Mouse (Mus musculus): ENCODE results near the gene Dnm2. TPM values are rescaled to one million over a fixed set of nuclear protein-coding genes. Genes with fewer than 3 reads are reported as not detected.
"Not testable (repeated sequence)": the region's sequence is repeated elsewhere in the genome, so short reads cannot be mapped to it uniquely, and the experiment has no call there.

Dnm2 gene
- polyA plus RNA-seq, 1 experiment from 2014 or later: 76.0 TPM

DNA sequence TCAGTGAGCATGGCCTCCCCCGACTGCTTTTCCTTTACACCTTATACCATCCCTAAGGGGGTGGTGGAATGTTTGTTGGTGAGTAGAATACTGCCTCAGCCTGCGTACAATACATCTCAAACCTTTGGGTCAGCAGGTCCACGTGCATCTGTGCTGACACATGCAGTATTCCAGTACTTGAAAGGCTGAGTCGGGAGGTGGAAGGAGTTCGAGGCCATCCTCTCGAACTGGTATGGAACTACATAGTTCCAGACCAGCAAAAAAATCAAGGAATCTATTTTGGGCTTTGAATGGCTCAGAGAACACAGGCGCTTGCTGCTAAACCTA, 85.9 kb downstream of the Dnm2 start:
- ATAC-seq (ENCODE audit: low FRiP score, low TSS enrichment) (no peak), DNase-seq (ENCODE audit: low spot score) (no peak)
- H3K4me1 ChIP-seq (replicated peaks; ENCODE audit: control insufficient read depth, insufficient read depth): 0 out of 2 replicates have a peak, but pooled peaks cover 3% of the 10 kb centered on the region
- H3K9ac ChIP-seq (ENCODE audit: low read length): peak overlapping the region; percentile 38; the same call in 1 of the 2 replicates
- no peaks in the 10 kb centered on the region for H3K27me3 ChIP-seq (ENCODE audit: control insufficient read depth, insufficient read depth, low read length)
- TF ChIP-seq CTCF (IDR thresholded peaks at IDR 0.05; ENCODE audit: low read depth) (no peak), EP300 (optimal IDR thresholded peaks at IDR 0.05) (no peak)
- H3K36me3 ChIP-seq (ENCODE audit: control insufficient read depth, insufficient read depth, low read length): peaks cover 14% of the 10 kb centered on the region; the same call in 1 of the 2 replicates
- peak overlapping the region; percentile 91 for H3K27ac ChIP-seq (replicated peaks)
- H3K4me2 ChIP-seq (replicated peaks; ENCODE audit: low read depth): peak overlapping the region; percentile 60
- H3K9me3 ChIP-seq (ENCODE audit: control insufficient read depth, low read length): no peaks in the 10 kb centered on the region
- WGBS: 2% methylated on average over 7 of the region's 7 CpGs
- peak overlapping the region; percentile 67 for H3K4me3 ChIP-seq (ENCODE audit: low read depth, low read length)

DNA sequence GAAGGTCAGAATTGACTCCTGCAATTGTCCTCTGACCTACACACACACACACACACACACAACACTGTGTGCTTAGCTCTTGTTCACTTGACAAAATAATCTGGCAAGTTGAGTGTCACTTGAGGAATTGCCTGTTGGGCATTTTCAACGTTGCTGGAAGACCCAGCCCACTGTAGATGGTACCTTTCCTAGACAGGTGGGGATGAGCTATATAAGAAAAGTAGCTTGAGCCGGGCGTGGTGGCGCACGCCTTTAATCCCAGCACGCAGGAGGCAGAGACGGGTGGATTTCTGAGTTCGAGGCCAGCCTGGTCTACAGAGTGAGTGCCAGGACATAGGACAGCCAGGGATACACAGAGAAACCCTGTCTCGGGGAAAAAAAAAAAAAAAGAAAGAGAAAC, 86.3 kb downstream of the Dnm2 start:
- Histone ChIP-seq H3K9ac (ENCODE audit: low read length) (0 out of 2 replicates have a peak overlapping the region, but pooled peaks have one; percentile 38), H3K4me2 (replicated peaks; ENCODE audit: low read depth) (peak overlapping the region; percentile 60), H3K4me1 (replicated peaks; ENCODE audit: control insufficient read depth, insufficient read depth) (0 out of 2 replicates have a peak, but pooled peaks cover 3% of the 10 kb centered on the region), H3K9me3 (ENCODE audit: control insufficient read depth, low read length) (no peaks in the 10 kb centered on the region), H3K36me3 (ENCODE audit: control insufficient read depth, insufficient read depth, low read length) (peaks cover 14% of the 10 kb centered on the region; the same call in 1 of the 2 replicates), H3K4me3 (ENCODE audit: low read depth, low read length) (no peak overlapping the region), H3K27me3 (ENCODE audit: control insufficient read depth, insufficient read depth, low read length) (no peaks in the 10 kb centered on the region), H3K27ac (replicated peaks) (peak overlapping the region; percentile 91; the same call in 1 of the 2 replicates)
- ATAC-seq (ENCODE audit: low FRiP score, low TSS enrichment): no peak
- no peak for DNase-seq (ENCODE audit: low spot score)
- 72% methylated on average over 9 of the region's 9 CpGs for WGBS
- no peak for TF ChIP-seq EP300 (optimal IDR thresholded peaks at IDR 0.05)
- TF ChIP-seq CTCF (IDR thresholded peaks at IDR 0.05; ENCODE audit: low read depth): no peak

DNA sequence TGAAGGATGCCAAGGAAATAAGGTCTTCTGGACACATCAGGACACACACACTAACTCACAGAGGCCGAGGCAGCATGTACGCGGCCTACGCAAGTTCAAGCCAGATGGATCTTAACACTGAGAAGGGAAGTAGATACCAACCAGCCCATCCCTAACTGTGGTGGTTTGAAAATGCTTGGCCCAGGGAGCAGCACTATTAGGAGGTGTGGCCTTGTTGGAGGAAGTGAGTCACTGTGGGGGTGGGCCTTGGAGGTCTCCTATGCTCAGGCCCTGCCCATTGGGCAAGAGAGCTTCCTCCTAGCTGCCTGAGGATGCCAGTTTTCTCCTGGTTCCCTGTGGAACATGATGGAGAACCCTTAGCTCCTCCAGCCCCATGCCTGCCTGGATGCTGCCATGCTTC, 88.8 kb downstream of the Dnm2 start:
- Histone ChIP-seq H3K27ac (replicated peaks) (no peak overlapping the region), H3K27me3 (ENCODE audit: control insufficient read depth, insufficient read depth, low read length) (no peaks in the 10 kb centered on the region), H3K36me3 (ENCODE audit: control insufficient read depth, insufficient read depth, low read length) (peaks cover under 1% of the 10 kb centered on the region; the same call in 1 of the 2 replicates), H3K4me3 (ENCODE audit: low read depth, low read length) (no peak overlapping the region), H3K4me1 (replicated peaks; ENCODE audit: control insufficient read depth, insufficient read depth) (0 out of 2 replicates have a peak, but pooled peaks cover 3% of the 10 kb centered on the region), H3K9me3 (ENCODE audit: control insufficient read depth, low read length) (no peaks in the 10 kb centered on the region), H3K9ac (ENCODE audit: low read length) (no peak overlapping the region), H3K4me2 (replicated peaks; ENCODE audit: low read depth) (no peak overlapping the region)
- ATAC-seq (ENCODE audit: low FRiP score, low TSS enrichment) (no peak), DNase-seq (ENCODE audit: low spot score) (no peak)
- 100% methylated on average over 4 of the region's 4 CpGs for WGBS
- no peak for TF ChIP-seq EP300 (optimal IDR thresholded peaks at IDR 0.05)
- TF ChIP-seq CTCF (IDR thresholded peaks at IDR 0.05; ENCODE audit: low read depth): no peak

DNA sequence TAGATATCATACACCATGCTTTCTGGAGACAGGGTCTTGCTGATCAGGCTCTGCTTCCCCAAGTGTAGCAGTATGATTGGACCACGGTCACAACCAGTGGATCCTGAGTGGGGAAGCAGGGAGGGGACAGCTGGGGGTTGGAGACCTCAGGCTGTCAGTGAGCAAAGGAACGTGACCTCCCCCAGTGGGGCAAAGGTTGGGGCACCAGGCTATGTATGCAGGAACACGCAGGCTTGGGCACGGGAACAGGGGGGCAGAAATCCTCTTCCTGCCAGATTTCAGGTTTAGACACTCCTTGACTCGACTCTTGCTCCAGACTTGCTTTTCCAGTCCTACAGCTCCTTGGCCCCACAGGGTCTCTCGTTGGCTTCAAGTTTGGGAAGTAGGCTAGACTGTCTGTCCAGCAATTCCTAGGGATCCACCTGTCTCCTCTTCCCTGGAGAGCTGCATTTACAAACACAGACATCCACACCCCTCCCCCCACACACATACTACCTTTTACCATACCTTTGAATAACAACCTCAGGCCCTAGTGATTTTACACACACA, 93.3 kb downstream of the Dnm2 start:
- no peak for ATAC-seq (ENCODE audit: low FRiP score, low TSS enrichment)
- Histone ChIP-seq H3K9ac (ENCODE audit: low read length) (no peak overlapping the region), H3K4me1 (replicated peaks; ENCODE audit: control insufficient read depth, insufficient read depth) (no peaks in the 10 kb centered on the region), H3K27me3 (ENCODE audit: control insufficient read depth, insufficient read depth, low read length) (no peaks in the 10 kb centered on the region), H3K36me3 (ENCODE audit: control insufficient read depth, insufficient read depth, low read length) (no peaks in the 10 kb centered on the region), H3K4me3 (ENCODE audit: low read depth, low read length) (no peak overlapping the region), H3K9me3 (ENCODE audit: control insufficient read depth, low read length) (no peaks in the 10 kb centered on the region), H3K4me2 (replicated peaks; ENCODE audit: low read depth) (no peak overlapping the region), H3K27ac (replicated peaks) (peak overlapping the region; percentile 3; the same call in 1 of the 2 replicates)
- 60% methylated on average over 6 of the region's 6 CpGs for WGBS
- DNase-seq (ENCODE audit: low spot score): no peak
- no peak for TF ChIP-seq CTCF (IDR thresholded peaks at IDR 0.05; ENCODE audit: low read depth)
- no peak for TF ChIP-seq EP300 (optimal IDR thresholded peaks at IDR 0.05)

GRCm38 (mm10) chr9:21518690-21519089, 94.0 kb downstream of the Dnm2 start:
- not testable (repeated sequence) for H3K36me3 ChIP-seq (ENCODE audit: control insufficient read depth, insufficient read depth, low read length); H3K27me3 ChIP-seq (ENCODE audit: control insufficient read depth, insufficient read depth, low read length); DNase-seq (ENCODE audit: low spot score); H3K27ac ChIP-seq (replicated peaks); H3K4me3 ChIP-seq (ENCODE audit: low read depth, low read length); H3K9me3 ChIP-seq (ENCODE audit: control insufficient read depth, low read length); ATAC-seq (ENCODE audit: low FRiP score, low TSS enrichment); H3K4me1 ChIP-seq (replicated peaks; ENCODE audit: control insufficient read depth, insufficient read depth); H3K4me2 ChIP-seq (replicated peaks; ENCODE audit: low read depth); H3K9ac ChIP-seq (ENCODE audit: low read length)
- peak; percentile 18; the same call in 1 of the 2 replicates for TF ChIP-seq CTCF (IDR thresholded peaks at IDR 0.05; ENCODE audit: low read depth)
- 80% methylated on average over 6 of the region's 6 CpGs for WGBS

- TF ChIP-seq CTCF (IDR thresholded peaks at IDR 0.05; ENCODE audit: low read depth): no peak
- no peak for TF ChIP-seq EP300 (optimal IDR thresholded peaks at IDR 0.05)
- WGBS: 68% methylated on average over 7 of the region's 7 CpGs
- Histone ChIP-seq H3K9ac (ENCODE audit: low read length) (no peak overlapping the region), H3K36me3 (ENCODE audit: control insufficient read depth, insufficient read depth, low read length) (no peaks in the 10 kb centered on the region), H3K27ac (replicated peaks) (no peak overlapping the region), H3K4me3 (ENCODE audit: low read depth, low read length) (no peak overlapping the region), H3K9me3 (ENCODE audit: control insufficient read depth, low read length) (no peaks in the 10 kb centered on the region), H3K4me1 (replicated peaks; ENCODE audit: control insufficient read depth, insufficient read depth) (no peaks in the 10 kb centered on the region), H3K4me2 (replicated peaks; ENCODE audit: low read depth) (no peak overlapping the region), H3K27me3 (ENCODE audit: control insufficient read depth, insufficient read depth, low read length) (no peaks in the 10 kb centered on the region)
- no peak for ATAC-seq (ENCODE audit: low FRiP score, low TSS enrichment)
- no peak for DNase-seq (ENCODE audit: low spot score)
These were observed 100.6 kb downstream of the Dnm2 start for GRCm38 (mm10) chr9:21525142-21525936.

Data from stomach, postnatal 0 days (tissue).